Mouse (Mus musculus): ENCODE data around the gene Bmi1.

Gene Bmi1

DNA sequence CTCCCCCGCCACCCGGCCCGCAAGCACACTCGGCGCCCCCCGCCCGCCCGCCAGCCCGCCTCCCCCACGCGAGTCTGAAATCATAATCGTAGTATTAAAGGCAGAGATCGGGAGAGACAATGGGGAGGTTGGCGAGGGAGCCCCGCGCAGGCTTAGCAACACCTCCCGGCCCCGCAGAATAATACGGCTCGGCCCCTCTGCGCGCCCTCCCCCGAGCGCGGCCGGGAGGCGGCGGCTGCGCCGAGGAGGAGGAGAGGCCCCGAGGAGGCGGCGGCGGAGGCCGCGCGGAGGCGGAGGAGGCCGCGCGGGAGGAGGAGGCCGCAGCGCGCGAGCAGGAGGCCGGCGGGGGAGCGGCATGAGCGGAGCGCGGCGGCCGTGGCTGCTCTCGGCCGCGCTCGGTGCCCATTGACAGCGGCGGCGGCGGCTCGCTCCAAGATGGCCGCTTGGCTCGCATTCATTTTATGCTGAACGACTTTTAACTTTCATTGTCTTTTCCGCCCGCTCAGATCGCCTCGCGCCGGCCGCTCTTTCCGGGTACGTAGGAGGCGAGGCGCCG, at the start of gene Bmi1:
Gene Bmi1, plus strand, starts transcription at position 83 of the 556 bp plus-strand sequence.
- peak; percentile 77 for DNase-seq (ENCODE audit: low read depth)

DNA sequence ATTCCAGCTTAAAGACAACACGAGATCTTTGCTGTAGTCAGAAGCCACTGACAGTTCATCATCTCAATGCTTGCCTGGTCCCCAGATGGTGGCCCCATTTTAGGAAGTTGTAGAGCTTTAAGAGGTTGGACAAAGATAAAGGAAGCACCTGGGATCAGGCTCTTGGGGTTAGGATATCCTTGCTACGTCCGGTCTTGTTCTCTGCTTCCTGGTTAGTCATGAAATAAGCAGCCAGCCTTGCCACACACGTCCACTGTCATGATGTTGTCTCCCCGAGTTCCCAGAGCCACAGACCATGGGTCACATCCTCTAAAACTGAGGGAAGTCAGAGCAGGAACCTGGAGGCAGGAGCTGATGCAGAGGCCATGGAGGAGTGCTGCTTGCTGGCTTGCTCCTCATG, 46.3 kb upstream of the Bmi1 start:
- no peak for DNase-seq (ENCODE audit: low read depth)

DNA sequence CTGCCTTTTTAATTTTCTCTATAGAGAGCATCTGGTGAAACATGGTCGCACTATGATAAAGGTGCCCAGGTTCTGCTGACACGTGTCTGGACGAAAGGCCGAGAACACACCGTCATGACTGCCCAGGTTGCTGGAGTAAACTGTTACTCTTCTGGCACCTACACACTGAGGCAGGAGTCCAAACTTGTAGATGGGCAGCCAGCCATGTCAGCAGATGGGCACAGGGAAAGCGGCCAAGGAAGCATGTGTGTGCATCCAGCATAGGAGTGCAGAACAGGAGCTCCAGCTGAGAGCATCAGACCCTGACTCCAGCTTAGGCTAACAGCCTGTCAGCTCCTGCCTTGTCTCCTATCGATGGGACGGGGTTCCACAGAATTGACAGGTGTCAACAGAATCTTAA, 41.8 kb upstream of the Bmi1 start:
- DNase-seq (ENCODE audit: low read depth): no peak

DNA sequence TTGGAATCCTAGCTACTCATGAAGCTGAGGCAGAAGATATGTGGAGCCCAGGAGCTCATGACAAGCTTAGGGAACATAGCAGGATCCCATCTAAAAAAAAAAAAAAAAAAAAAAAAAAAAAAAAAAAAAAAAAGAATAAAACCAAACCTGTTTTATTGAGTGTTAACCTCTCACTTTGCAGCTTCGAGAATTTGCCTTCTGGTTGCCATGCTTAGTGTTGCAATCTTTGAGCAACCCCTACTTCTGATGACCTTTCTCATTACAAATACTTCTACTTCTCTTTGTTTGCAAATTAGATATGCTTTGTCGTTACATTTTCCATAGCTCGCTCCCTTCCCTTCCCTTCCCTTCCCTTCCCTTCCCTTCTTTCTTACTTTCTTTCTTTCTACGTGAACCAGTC, 28.3 kb upstream of the Bmi1 start:
- no peak for DNase-seq (ENCODE audit: low read depth)

DNA sequence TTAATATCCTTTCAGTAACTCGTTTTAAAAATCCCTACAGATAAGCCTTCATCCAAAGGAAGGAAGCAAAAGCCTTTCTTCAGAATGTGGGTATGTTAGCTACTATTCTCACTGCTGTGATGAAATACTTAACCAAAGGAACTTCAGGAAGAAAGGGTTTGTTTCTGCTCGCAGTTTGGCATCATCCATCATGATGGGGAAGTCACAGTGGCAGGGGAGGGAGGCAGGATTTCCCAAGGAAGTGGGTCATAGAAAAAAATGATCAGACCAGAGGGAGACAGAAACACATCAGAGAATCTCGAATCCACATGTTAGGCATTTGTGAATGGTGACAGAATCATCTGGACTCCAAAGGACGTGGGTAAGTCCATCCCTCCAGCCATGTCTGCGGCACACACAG, 22.0 kb upstream of the Bmi1 start:
- DNase-seq (ENCODE audit: low read depth): no peak

DNA sequence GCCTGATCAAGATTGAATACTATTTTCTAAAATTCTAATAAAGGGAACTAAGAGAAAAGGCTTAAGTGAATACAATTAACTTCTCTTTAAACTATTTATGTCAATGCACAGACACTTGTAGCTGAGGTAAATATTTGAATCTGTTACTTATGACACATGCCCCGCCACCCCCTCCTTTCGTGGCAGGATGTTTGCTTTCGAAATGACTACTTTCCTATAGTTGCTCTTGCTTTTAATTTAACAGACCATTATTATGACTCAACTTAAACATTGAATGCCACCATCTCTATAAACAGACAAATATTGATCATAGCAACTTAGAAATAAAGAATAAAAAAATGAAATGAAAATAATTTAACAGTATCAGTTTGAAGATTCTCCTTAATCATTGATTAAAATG, 12.8 kb upstream of the Bmi1 start:
- DNase-seq (ENCODE audit: low read depth): peak; percentile 27

DNA sequence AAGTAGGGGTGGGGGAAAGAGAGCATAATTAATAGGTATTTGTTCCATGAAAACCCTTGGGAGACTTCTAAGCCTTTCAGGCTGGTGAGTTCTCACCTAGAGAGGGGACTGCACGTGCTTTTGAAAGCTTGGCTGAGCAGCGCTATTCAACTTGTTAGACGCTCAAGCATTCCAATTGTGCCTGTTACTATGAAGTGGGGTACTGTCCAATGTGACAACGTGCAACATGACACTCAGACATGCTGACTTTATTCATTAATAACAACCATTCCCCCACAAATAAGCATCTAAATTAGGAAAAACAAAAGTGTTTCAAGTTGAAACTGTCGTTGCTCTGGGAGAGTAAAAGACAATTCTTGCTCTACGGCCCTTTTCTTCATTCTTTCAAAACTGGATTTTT, 5.8 kb upstream of the Bmi1 start:
- no peak for DNase-seq (ENCODE audit: low read depth)

DNA sequence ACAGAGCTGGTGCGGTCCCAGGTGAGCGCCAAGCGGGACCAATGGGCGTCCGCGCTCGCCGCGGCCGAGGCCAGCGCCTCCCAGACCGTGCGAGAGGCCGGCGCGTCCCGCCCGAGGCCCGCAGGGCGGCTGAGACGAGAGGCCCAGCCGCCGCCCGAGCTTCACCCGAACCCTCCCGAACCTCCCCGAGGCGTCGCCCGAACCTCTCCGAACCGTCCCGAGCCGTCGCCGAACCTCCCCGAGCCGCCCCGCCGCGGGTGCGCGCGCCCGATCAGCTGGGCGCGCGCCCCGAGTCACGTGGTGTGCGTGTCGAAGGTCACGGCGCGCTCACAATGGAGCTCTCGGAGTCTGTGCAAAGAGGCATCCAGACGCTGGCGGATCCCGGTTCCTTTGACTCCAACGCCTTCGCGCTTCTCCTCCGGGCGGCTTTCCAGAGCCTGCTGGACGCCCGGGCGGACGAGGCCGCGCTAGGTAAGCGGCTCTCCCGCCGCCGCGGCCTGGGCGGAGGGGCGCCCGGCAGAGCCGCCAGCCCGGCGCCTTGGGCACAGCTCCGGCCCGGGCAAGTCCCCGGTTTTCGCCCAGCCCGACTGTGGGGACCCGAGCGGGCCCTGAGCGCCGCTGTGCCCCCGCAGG, 4.6 kb upstream of the Bmi1 start, which contains the start of gene Commd3:
Gene Commd3, plus strand, starts transcription at position 252 of the 633 bp plus-strand sequence.
- DNase-seq (ENCODE audit: low read depth): peak; percentile 94

DNA sequence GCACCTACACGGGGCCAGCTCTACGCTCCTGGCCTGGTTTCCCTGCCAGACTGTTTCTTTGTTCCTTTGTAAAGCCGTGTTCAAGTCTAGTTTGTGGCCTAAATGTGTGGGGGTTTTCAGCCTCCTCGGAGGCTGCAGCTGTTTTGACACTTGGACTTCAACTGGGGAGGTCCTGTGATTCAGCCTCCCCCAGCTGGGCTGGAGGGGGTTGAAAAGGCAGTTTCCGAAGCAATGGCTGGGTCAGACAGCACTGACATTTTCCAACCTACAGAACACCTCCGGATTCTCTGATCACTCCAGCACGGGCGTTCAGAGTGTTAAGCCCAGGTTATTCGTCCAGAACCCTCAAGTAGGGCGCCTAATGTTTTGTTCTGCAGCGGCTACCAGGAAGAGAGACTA, 4.1 kb upstream of the Bmi1 start:
- DNase-seq (ENCODE audit: low read depth): no peak

DNA sequence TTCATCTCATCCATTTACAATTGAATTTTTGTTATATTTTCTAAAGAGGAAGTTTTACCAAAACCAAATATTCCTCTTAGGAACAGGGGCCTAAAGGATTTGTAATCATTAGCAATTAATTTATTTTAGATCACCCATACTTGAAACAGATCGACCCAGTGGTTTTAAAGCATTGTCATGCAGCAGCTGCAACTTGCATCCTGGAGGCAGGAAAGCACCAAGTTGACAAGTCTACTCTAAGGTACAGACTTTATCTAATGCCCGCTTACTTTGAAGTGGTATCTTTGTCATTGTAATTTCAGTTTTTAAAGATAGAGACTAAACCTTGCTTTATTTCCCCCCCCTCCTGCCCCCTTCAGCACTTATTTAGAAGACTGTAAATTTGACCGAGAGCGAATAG, 3.1 kb upstream of the Bmi1 start:
- peak; percentile 23 for DNase-seq (ENCODE audit: low read depth)

DNA sequence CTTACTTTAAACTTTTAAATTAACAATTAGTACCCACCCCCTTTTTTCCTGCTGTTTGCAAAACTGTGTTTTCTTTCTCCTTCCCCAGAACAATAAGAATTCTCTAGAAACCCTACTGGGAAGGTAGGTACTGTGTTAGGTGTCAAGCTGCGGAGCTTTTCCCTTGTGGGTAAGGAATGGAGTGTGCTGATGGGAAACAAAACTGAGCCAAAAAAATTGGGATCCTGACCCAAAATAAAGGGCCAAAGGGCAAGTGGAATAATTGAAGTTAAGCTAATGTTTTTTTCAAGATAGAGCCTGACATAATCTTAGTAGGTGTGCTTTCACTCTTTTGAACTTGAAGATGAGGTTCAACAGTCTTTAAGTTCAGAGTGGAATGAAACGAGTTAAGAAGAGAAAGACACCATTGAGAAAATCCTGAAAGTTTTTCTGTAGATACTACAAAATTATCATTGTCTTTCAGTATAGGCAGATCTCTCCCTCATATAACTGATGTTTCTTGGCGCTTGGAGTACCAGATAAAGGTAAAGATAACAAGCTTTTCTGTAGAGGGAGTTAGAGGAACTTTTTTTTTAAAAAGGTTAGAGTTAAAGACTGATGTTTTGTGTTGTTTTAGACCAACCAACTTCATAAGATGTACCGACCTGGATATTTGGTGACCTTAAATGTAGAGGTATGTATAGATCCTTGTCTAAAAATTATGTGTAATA, 2.5 kb upstream of the Bmi1 start:
- no peak for DNase-seq (ENCODE audit: low read depth)

DNA sequence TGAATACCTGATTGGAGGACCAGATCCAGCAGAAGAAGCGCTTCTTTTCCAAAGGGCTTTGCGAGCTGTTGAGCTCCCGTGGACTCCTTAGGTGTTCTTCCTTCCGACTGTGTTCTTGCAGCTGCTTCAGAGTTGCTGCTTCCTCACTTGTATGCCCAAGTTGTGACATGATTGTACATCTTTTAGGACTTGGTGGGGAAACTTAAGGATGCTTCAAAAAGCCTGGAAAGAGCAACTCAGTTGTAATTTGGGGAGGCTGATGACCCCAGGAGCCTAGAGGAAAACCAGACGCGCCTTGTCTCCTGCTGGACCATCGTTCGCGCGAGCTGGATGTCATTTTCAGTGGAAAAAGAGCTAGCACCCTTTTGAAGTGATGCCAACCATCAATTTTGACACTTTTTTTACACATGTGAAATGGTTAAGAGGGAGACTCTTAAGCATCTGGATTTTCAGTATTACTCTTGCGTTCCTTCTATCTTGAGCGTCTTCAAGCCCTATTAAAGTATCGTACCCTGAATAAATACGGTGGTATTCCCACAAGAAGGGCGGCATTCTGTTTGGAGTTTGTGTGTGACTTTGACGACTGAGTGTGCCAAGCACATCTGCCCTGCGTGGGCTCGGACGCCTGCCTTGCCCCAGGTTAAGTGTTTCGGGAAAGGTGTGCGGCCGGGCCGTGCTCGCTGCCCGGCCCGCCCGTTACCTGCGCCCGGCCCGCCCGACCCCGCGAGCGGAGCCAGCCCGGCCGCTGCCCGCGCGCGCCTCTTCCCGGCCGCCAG, 949 bp upstream of the Bmi1 start:
- DNase-seq (ENCODE audit: low read depth): peak; percentile 51

DNA sequence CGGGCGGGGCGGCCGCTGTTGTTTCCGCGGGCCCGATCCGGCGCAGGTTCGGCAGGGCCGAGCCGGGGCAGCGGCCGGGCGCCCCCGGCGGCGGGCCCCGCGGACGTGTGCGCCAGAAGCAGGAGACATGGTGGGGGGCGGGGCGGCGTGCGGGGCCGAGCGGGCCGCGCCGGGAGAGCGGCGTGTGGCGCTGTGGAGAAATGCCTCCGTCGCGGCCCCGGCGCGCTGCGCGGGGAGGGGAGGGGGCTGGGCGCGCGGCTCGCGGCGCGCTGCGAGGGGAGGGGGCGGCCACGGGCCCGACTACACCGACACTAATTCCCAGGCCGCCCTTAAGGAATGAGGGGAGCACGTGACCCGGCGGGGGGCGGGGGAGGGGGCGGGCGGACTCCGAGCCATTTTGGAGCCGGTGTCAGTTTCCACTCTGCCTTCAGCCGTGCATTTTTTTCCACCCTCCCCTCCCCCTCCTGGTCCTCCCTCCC, 322 bp upstream of the Bmi1 start:
- DNase-seq (ENCODE audit: low read depth): peak; percentile 84

DNA sequence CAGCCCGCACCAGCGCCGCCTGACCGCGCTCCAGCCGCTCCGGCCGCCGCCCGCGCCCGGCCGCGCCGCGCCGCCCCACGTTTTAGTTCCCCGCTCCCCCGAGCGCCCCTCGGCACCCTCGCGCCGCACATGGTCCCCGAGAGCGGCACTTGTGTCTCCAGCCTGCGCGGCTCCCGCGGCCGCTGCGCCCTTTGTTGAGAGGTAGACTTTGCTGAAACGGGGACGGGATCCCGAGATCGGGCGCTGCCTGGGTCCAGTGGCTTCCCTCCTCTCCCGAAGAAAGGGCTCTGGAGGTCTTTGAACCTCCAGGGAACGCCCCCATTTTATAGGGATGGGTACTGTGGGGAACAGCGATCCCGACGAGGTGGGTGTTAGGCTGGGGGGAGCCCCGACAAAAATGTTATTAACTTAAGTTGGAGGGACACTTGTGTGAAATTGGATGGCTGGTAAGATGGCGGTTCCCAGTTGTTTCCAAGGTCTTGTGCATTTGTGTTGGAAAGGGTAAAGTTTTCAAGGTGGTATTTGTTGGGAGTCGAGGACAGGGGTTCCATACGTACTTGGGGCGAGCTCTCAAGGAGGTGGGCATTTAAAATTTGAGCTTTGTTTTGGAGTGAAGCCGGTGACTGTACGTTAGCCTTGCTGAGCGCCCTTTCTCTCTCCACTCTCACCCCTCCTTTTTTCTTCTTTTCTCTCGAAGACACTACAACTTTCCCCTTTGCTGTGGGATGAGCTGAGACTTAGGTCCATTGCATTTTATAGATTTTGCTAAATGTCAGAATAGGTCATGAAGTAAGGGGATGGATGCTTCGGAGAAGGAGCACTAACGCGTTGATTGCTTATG, 1.0 kb downstream of the Bmi1 start:
- peak; percentile 65 for DNase-seq (ENCODE audit: low read depth)

DNA sequence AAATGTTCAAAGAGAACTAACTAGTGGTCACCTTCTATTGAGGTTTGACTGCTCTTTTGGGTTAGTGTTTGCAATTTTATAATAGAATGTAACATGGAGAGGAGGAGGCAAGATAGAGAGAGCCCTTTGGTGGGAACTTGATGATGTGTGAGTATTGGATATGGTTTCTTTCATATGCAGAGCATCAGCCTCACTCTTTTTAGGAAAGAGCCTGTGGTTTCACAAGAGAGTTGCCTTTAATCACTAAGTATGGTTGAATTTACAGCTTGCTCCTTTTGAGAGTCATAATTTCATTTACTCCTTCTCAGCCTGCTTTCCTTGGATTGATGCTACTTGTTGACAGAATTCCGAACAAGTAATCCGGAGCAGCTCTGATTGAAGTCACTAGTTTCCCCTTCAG, 2.9 kb downstream of the Bmi1 start:
- no peak for DNase-seq (ENCODE audit: low read depth)

DNA sequence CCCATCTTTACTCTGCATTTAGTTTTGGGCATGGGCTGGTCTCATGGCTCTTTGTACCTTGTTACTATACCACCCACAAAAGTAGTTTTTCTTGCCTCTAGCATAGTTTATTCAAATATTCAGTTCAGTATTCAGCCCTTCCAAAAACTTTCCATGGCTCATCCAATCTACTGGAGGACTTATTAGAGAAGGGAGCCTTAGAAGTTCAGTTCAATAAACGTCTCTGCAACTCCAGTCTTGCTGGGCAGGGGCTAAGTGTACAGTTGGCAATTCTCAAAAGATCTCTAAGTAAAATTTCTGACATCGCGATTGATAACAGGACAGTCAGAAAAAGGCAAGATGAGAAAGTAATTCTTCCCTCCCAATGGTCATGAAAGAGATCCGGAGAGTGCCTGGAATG, 3.7 kb downstream of the Bmi1 start:
- peak; percentile 32 for DNase-seq (ENCODE audit: low read depth)

DNA sequence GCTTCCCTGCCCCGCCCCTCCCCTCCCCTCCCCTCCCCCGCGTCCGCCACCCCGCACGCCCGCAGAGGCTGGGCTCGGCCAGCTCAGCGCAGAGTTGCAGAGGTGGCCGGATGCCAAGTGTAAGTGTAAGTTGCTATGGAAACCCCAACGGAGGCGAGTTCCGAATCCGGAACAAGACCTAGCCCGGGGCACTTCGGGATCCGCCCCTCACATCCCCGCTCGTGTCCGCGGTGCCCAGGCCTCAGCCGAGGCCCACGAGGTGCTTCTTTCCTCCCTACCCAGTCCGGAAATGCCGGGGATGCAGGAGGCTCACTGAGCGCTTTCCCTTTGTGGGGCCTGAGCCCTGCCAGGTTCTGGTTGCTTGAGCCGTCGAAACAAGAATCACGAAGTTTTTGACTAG, 4.1 kb downstream of the Bmi1 start:
- DNase-seq (ENCODE audit: low read depth): peak; percentile 75

DNA sequence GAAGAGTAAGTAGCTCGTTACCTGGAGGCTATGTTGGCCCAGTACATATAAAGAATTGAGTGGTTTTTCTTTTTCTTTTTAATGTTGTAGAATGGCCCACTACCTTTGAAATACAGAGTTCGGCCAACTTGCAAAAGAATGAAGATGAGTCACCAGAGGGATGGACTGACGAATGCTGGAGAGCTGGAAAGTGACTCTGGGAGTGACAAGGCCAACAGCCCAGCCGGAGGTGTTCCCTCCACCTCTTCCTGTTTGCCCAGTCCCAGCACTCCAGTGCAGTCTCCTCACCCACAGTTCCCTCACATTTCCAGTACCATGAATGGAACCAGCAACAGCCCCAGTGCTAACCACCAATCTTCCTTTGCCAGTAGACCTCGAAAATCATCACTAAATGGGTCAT, 7.2 kb downstream of the Bmi1 start:
- no peak for DNase-seq (ENCODE audit: low read depth)

DNA sequence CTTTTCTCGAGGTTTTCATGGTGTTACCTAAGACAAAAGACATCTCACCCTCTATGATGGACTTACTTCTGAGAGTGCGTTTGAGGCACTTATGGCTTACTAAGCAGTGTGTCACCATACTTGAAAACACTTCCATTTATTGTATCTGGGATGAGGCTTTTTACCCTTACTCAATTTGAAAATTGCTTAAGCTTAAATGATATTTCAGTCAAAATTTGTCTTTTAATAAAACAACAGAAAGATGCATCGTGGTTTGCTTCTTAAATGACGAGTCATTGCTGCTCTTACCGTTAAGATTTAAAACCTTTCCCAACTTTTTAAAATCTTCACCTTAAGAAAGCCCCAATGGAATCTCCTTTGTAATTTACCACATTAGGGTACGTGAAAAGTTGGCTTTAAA, 9.6 kb downstream of the Bmi1 start:
- DNase-seq (ENCODE audit: low read depth): no peak

DNA sequence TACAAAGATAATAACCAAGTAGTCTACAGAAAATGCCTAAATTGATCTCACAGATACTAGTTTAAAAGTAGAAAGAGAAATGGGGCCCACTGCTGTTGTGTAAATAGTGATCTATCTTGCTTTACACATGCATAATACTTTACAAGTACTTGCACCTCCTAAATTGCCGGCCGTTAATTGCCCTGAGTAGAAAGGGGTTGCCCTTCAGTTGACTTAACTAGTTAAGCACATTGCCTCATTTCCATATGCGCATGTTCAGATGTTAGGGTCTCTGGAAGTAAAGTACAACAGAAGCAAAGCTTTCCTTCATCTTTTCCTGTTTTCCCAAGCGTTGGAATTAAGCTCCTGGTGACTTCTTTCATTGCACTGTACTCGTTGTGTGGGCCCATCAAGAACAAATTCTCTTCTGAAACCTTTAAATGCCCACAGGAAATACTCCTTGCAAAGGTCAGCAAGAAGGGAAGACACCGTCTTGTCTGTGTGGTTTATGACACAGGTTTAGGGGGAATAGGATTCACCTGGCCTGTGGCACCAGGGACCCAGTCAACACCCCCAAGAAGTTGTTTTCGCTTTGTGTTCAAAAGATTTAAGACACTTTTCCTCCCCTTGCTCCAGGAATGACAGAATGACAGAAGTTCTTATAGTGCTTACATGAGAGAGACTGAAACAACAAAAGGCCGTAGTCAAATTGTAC, 10.2 kb downstream of the Bmi1 start:
- DNase-seq (ENCODE audit: low read depth): no peak

DNA sequence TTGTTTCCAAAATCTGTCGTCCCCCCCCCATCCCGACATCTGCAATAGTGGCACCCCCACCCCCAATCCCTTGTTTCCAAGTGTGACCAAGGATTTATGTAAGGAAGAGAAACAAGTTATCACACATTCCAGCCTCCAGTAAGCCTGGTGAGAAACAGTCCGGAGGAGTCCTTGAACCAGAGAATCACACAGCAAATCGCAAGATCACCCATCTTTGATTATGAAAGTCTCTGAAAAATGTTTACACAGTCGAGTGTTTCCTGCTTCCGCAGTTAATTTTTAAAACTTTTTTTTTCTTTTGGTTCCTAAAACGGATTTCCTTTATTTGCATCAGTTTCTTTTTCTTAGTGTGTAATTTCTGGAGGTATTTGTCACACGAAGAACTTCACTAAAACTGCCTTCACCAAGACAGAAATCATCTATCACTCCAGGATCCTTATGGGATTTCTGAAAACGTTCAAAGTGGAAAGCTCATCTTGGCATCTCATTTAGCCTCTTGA, 10.9 kb downstream of the Bmi1 start:
- peak; percentile 43 for DNase-seq (ENCODE audit: low read depth)
